Mouse (Mus musculus) liver, postnatal 0 days (tissue): ENCODE measurements around the gene Sowahd.

Source experiments
- CTCF ChIP-seq: sonication (generic); IDR thresholded peaks from 2 replicates; pipeline ENCODE4 v1.5.1; 2016; ENCODE audit warnings: antibody characterized with exemption, low read depth
- EP300 ChIP-seq: IDR thresholded peaks from 2 replicates; pipeline ENCODE4 v1.6.1; 2016; ENCODE audit warnings: antibody characterized with exemption, low read depth, mild to moderate bottlenecking

GRCm38 (mm10) chrX:37091457-37091856 lies 42.8 kb downstream of the Sowahd start:
- TF ChIP-seq EP300 (no peak), CTCF (no peak)
